Mouse (Mus musculus) bone marrow, adult 2 months (tissue): ENCODE measurements around the gene Pgm2. TPM values are rescaled to one million over a fixed set of nuclear protein-coding genes. Genes with fewer than 3 reads are reported as not detected.

Source experiments
- H3K27ac ChIP-seq: fragments of 200-500 bp; 2 replicates; pipeline ENCODE4 v1.5.1; 2012; ENCODE audit warnings: low read depth, mild to moderate bottlenecking, control low read depth, inconsistent platforms, low read length; ENCODE audit not compliant: control insufficient read depth, poor library complexity, insufficient read depth
- H3K4me1 ChIP-seq: fragments of 200-500 bp; 2 replicates; pipeline ENCODE4 v1.6.1; 2011; ENCODE audit warnings: low read length; ENCODE audit not compliant: control insufficient read depth, insufficient read depth
- H3K4me3 ChIP-seq: fragments of 200-500 bp; replicated peaks from 2 replicates; pipeline ENCODE3; 2011; ENCODE audit warnings: mild to moderate bottlenecking, low read depth, low read length, control low read depth; ENCODE audit not compliant: control insufficient read depth
- CTCF ChIP-seq: fragments of 200-500 bp; IDR thresholded peaks from 2 replicates; pipeline ENCODE4 v1.5.1; 2011; ENCODE audit warnings: low read length, control low read depth; ENCODE audit not compliant: control insufficient read depth, insufficient read depth
- POLR2A ChIP-seq: fragments of 200-500 bp; IDR thresholded peaks from 2 replicates; pipeline ENCODE4 v1.6.1; 2011; ENCODE audit warnings: low read depth, mild to moderate bottlenecking, control low read depth, low read length, borderline replicate concordance; ENCODE audit not compliant: control insufficient read depth
- WGBS: fragments of 180-500 bp; shearing (Covaris S2); methylation state at CpG from one replicate; pipeline ENCODE4 v1.1.7; 2018; 5-methylcytosine and 5-hydroxymethylcytosine counted together
- polyA plus RNA-seq: library from polyadenylated mRNA; stranded (reverse); fragments of >200 nt; gene quantifications from 2 replicates; pipeline ENCODE4 v1.2.4, GENCODE M21; 2011; ENCODE audit warnings: low replicate concordance; ENCODE audit not compliant: missing spikeins, insufficient read depth, insufficient read length

Gene Pgm2
- 9.0 and 19.3 TPM in 2 replicates for polyA plus RNA-seq

DNA sequence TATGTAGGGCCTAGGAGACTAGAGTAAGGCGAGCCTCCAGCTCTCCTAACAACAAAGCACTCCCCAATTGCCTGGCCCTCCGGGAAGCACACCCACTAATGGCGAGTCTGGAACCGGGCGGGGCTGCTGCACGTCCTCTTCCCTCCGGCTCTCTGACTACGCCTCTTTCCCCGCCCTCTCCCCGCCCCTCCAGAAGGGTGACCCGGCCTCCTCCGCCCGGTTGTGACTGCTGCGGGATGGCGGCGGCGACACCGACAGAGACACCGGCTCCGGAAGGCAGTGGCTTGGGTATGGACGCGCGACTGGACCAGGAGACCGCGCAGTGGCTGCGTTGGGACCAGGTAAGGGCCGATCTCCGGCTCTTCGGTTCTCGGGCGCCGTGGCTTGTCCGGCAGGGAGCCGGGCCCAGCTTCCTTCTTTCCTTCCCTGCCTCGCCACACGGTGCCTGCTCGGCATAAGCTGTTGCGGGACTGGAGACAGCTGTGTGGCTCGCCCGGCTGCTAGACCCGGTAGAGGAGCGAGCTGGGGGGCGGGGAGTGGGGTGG is at the start of gene Pgm2:
Pgm2 (plus strand) TSS at position 203 of the 545 bp plus-strand sequence.
- no peak for TF ChIP-seq CTCF
- TF ChIP-seq POLR2A, result peak; percentile 81; the same call in 1 of the 2 replicates
- H3K4me1 ChIP-seq, result peaks cover 2% of the 10 kb centered on the region
- H3K27ac ChIP-seq, result peak within 1 kb of the TSS; percentile 70
- WGBS, result under 1% methylated on average over 43 of the region's 43 CpGs
- H3K4me3 ChIP-seq, result peak within 1 kb of the TSS; percentile 81

DNA sequence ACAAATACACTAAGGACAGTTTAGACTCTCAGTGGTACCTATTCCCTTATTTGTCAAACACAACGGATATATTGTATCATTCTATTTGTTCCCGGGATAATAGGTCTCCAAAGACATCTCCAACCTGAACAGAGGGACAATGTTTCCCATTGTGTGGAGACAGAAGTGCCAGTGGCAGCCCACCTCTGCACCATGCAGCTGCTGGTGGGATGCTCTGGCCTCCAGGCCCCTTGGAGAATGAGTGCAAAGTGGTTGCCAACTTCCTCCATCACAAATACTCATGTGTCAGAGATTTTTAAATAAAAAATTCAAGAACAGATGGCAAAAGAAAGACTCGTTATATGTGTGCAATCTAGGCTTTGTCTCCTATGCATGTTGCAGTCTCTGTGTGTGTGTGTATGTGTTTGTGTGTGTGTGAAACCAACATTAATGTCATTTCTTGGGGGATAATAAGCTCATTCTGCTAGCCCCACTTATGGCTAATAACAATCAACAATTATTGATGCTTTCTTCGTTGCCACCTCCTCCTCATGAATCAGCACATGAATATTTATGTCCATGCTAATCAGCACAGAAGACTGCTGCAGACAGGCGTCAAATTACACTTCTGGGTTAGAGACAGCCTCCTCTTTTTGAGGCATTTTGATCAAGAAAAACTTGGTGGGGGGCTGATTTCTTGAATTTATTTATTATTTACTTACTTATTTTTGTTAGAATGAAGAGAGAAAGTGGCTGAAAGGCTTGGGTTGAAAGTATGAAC is 48.9 kb upstream of the Pgm2 start:
- Histone ChIP-seq H3K4me1 (peaks cover 1% of the 10 kb centered on the region; the same call in 1 of the 2 replicates), H3K27ac (no peak overlapping the region), H3K4me3 (no peak overlapping the region)
- TF ChIP-seq CTCF (no peak), POLR2A (no peak)
- 61% methylated on average over 5 of the region's 5 CpGs for whole genome bisulfite sequencing

GRCm38 (mm10) chr5:64044790-64045189 is 48.0 kb upstream of the Pgm2 start:
- no peak for TF ChIP-seq CTCF
- WGBS, result 12% methylated on average over 18 of the region's 18 CpGs
- Histone ChIP-seq H3K4me1 (peaks cover 1% of the 10 kb centered on the region; the same call in 1 of the 2 replicates), H3K4me3 (peak overlapping the region; percentile 33), H3K27ac (0 out of 2 replicates have a peak overlapping the region, but pooled peaks have one; percentile 34)

GRCm38 (mm10) chr5:64045502-64045901 is 47.2 kb upstream of the Pgm2 start:
- H3K27ac ChIP-seq, result no peak overlapping the region
- H3K4me1 ChIP-seq, result peaks cover 1% of the 10 kb centered on the region; the same call in 1 of the 2 replicates
- H3K4me3 ChIP-seq, result no peak overlapping the region
- TF ChIP-seq CTCF (no peak), POLR2A (no peak)
- WGBS, result 47% methylated on average over 8 of the region's 8 CpGs

DNA sequence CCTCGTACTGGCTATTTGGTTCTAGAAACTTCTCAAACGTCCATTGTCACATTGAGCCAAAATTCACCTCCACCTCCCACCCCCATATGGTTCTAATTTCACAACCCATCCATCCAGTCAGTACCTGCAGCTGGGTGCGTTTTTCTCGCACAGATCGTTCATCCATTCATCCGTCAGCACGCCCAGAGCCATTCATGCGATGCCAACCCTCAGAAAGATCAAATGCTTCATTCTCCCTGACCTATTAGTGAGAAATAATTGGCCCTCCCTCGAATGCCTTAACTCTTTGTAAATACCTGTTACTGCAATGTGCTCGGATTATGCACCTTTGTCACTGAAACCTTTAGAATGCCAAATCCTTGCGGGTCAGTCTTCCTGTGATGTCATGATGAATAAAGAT is 45.8 kb upstream of the Pgm2 start:
- 78% methylated on average over 11 of the region's 11 CpGs for WGBS

GRCm38 (mm10) chr5:64047921-64048320 is 44.8 kb upstream of the Pgm2 start:
- TF ChIP-seq CTCF (no peak), POLR2A (no peak)
- Histone ChIP-seq H3K27ac (no peak overlapping the region), H3K4me1 (no peaks in the 10 kb centered on the region), H3K4me3 (no peak overlapping the region)
- WGBS, result 89% methylated on average over 6 of the region's 6 CpGs

More for the DNA sequence above, 45.8 kb upstream of the Pgm2 start:
- TF ChIP-seq CTCF, result no peak
- Histone ChIP-seq H3K4me1 (no peaks in the 10 kb centered on the region), H3K27ac (no peak overlapping the region), H3K4me3 (no peak overlapping the region)

DNA sequence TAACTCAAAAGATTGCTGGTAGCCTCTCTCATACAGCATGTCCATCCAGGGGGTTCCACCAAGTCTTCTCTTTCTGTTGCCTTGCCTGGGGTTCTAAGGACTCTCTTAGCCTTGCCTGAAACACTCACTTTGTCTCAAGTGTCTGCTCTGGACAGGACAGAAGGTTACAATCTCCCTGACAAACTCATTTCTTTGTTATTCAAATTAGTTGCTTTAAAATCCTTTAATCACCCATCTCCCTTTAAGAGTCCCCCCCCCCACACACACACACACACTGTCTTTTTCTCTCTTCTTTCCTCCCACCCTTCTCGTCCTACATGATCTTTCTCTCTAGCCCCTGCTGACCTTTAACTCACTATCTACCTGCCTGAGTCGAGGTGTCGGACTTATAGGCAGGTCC is 44.1 kb upstream of the Pgm2 start:
- no peaks in the 10 kb centered on the region for H3K4me1 ChIP-seq
- no peak overlapping the region for H3K4me3 ChIP-seq
- no peak for TF ChIP-seq POLR2A
- no peak for TF ChIP-seq CTCF
- WGBS, result 77% methylated on average over 3 of the region's 3 CpGs
- H3K27ac ChIP-seq, result no peak overlapping the region

GRCm38 (mm10) chr5:64049256-64049655 is 43.5 kb upstream of the Pgm2 start:
- Histone ChIP-seq H3K4me3 (no peak overlapping the region), H3K4me1 (no peaks in the 10 kb centered on the region), H3K27ac (no peak overlapping the region)
- WGBS, result 86% methylated on average over 5 of the region's 5 CpGs
- no peak for TF ChIP-seq POLR2A
- TF ChIP-seq CTCF, result no peak
